Mouse (Mus musculus) Patski (cell line): ENCODE measurements around the gene Prkci. TPM values are rescaled to one million over a fixed set of nuclear protein-coding genes. Genes with fewer than 3 reads are reported as not detected.

Experiments used
- ATAC-seq: fragments of 100-300 bp; one replicate; pipeline ENCODE4 v1.8.0; 2021
- CTCF ChIA-PET: fragments of 350-600 bp; sonication (Branson Sonifier 250); formaldehyde crosslinking; loops from one replicate; lab custom pipeline; 2022; ENCODE audit warnings: inconsistent platforms; lab: Charles Lee
- POLR2A ChIA-PET: fragments of 350-600 bp; sonication (Branson Sonifier 250); formaldehyde crosslinking; loops from one replicate; lab custom pipeline; 2022; ENCODE audit warnings: antibody characterized with exemption, inconsistent platforms; lab: Charles Lee
- DNase-seq: peaks from one replicate; pipeline ENCODE4 v3.0.0-alpha.2; 2011; ENCODE audit warnings: low read depth, low spot score
- H3K27me3 ChIP-seq: fragments of 371-371 bp; one replicate; pipeline ENCODE4 v1.5.1; 2021
- CTCF ChIP-seq: fragments of 100-300 bp; IDR thresholded peaks from one replicate; pipeline ENCODE4 v1.5.1; 2021
- in situ Hi-C: fragments of 300-500 bp; cut with MboI; formaldehyde crosslinking; loops from 3 replicates; pipeline ENCODE4 v1.11.1; 2018; ENCODE audit warnings: low pct_unique_long_range_greater_than_20kb, mixed read lengths
- polyA plus RNA-seq: library from polyadenylated mRNA; unstranded; gene quantifications from one replicate; pipeline ENCODE4 v1.2.3, GENCODE M21; 2021

Gene Prkci
- polyA plus RNA-seq, 1 experiment from 2014 or later = 150 TPM

- ChIA-PET POLR2A (interaction anchor here (0.6 to 1.8 kb wide), 5 partner anchors 11 to 48 kb away, joined by 3 to 8 read pairs (median 5); no protein-coding TSS in a partner anchor), CTCF (interaction anchor here (1.2 kb wide), 1 partner anchor 37 kb away, joined by 4 read pairs; no protein-coding TSS in a partner anchor)
- ATAC-seq (peak; percentile 52), DNase-seq (peak; percentile 79)
- no peaks in the 10 kb centered on the region for H3K27me3 ChIP-seq
- TF ChIP-seq CTCF = no peak
- in situ Hi-C loops = loop anchor here (5.0 kb wide), 1 partner anchor 36 kb away; no protein-coding TSS in a partner anchor
These were observed 98.2 kb downstream of the Prkci start for GRCm38 (mm10) chr3:31093627-31094351.

GRCm38 (mm10) chr3:31094531-31095178 lies 99.1 kb downstream of the Prkci start, which contains the start of gene Skil:
Gene Skil (plus strand): TSS chr3:31095058.
- peak; percentile 85 for ATAC-seq
- no peaks in the 10 kb centered on the region for H3K27me3 ChIP-seq
- peak; percentile 81 for DNase-seq
- in situ Hi-C loops = loop anchor here (5.0 kb wide), 1 partner anchor 37 kb away; no protein-coding TSS in a partner anchor
- ChIA-PET POLR2A (interaction anchor here (0.6 to 1.8 kb wide), 4 partner anchors 12 to 39 kb away, joined by 3 to 8 read pairs (median 5); no protein-coding TSS in a partner anchor), CTCF (interaction anchor here (8.1 kb wide), 1 partner anchor 18 kb away, joined by 87 read pairs; no protein-coding TSS in a partner anchor)
- no peak for TF ChIP-seq CTCF

DNA sequence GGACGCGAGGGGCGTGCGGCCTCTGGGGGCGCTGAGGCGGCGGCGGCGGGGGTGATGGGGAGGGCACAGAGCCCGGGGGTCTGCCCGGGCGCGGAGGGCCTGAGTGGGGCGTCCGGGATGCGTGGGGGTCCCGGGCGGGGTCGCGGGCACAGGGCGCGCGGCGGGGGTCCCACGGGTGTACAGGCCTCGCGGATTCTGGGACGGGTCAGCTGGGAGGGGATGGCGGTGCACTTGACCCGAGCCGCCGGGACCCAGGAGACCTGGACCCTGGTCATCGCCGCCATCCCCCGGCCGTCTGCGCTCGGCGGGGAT lies 99.6 kb downstream of the Prkci start:
- ATAC-seq (no peak), DNase-seq (no peak)
- no peak for TF ChIP-seq CTCF
- in situ Hi-C loops = no loop called here
- H3K27me3 ChIP-seq = no peaks in the 10 kb centered on the region
- ChIA-PET CTCF (interaction anchor here (8.1 kb wide), 1 partner anchor 18 kb away, joined by 87 read pairs; no protein-coding TSS in a partner anchor), POLR2A (interaction anchor here (0.6 kb wide), 1 partner anchor 39 kb away, joined by 3 read pairs; no protein-coding TSS in a partner anchor)

DNA sequence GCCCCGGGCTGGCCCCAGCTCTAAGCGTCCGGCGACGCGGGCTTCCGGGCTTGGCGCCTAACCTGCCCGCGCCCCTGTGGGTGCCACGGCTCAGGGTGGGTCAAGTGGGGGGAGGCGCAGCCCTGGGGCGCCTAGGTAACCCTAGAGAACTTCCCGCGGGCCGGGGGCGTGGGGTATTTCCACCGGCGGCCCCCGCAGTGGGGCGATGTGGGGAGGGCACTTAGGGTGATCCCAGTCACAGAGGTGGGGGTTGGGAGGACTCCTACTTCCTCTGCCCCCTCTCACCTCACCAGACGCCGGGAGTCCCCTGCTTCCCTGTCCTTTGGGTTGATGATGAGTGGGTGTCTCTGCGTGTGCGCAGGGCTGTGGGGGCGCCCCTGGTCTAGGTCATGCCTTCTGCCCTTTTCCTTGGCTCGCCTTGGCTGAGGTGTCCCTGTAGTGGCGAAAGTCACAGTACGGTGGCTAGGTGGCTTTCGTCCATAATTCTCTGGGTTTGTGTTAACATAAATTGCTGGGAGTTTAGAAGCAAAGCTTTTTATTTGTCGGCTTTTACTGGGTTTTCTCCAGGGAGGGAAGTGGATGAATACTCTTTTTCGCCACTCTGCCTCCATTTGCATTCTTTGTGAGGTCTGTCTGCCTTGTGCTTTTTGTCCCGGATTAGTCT lies 100.1 kb downstream of the Prkci start:
- no peak for DNase-seq
- in situ Hi-C loops = no loop called here
- CTCF ChIA-PET = interaction anchor here (8.1 kb wide), 1 partner anchor 17 kb away, joined by 87 read pairs; no protein-coding TSS in a partner anchor
- no peak for TF ChIP-seq CTCF
- peak; percentile 32 for ATAC-seq
- no peaks in the 10 kb centered on the region for H3K27me3 ChIP-seq
- POLR2A ChIA-PET = interaction anchor here (0.6 to 1.5 kb wide), 3 partner anchors 12 to 40 kb away, joined by 3 to 5 read pairs (median 3); no protein-coding TSS in a partner anchor

- ChIA-PET CTCF (interaction anchor here (0.8 to 8.1 kb wide), 4 partner anchors 8 to 36 kb away, joined by 3 to 87 read pairs (median 3); no protein-coding TSS in a partner anchor), POLR2A (interaction anchor here (1.0 to 1.5 kb wide), 2 partner anchors 11 to 36 kb away, joined by 3 to 5 read pairs; no protein-coding TSS in a partner anchor)
- ATAC-seq = no peak
- no peaks in the 10 kb centered on the region for H3K27me3 ChIP-seq
- in situ Hi-C loops = no loop called here
- no peak for TF ChIP-seq CTCF
- no peak for DNase-seq
These were observed 100.9 kb downstream of the Prkci start for GRCm38 (mm10) chr3:31096155-31097101.

- ATAC-seq = no peak
- TF ChIP-seq CTCF = no peak
- H3K27me3 ChIP-seq = no peaks in the 10 kb centered on the region
- CTCF ChIA-PET = interaction anchor here (0.8 to 8.1 kb wide), 5 partner anchors 8 to 37 kb away, joined by 3 to 87 read pairs (median 3); no protein-coding TSS in a partner anchor
- POLR2A ChIA-PET = no interaction called here
- in situ Hi-C loops = no loop called here
- no peak for DNase-seq
These were observed 101.7 kb downstream of the Prkci start for GRCm38 (mm10) chr3:31097102-31097720.

- CTCF ChIA-PET = interaction anchor here (0.7 to 8.1 kb wide), 5 partner anchors 15 to 38 kb away, joined by 3 to 87 read pairs (median 3); no protein-coding TSS in a partner anchor
- no peaks in the 10 kb centered on the region for H3K27me3 ChIP-seq
- ATAC-seq (no peak), DNase-seq (no peak)
- POLR2A ChIA-PET = interaction anchor here (1.5 kb wide), 1 partner anchor 23 kb away, joined by 5 read pairs; no protein-coding TSS in a partner anchor
- in situ Hi-C loops = no loop called here
- TF ChIP-seq CTCF = no peak
These were observed 102.4 kb downstream of the Prkci start for GRCm38 (mm10) chr3:31097976-31098375.

- ChIA-PET POLR2A (interaction anchor here (0.6 to 1.5 kb wide), 2 partner anchors 23 to 1315 kb away, joined by 5 to 7 read pairs; no protein-coding TSS in a partner anchor), CTCF (interaction anchor here (0.7 to 8.1 kb wide), 5 partner anchors 15 to 40 kb away, joined by 3 to 87 read pairs (median 3); no protein-coding TSS in a partner anchor)
- ATAC-seq (no peak), DNase-seq (no peak)
- H3K27me3 ChIP-seq = no peaks in the 10 kb centered on the region
- TF ChIP-seq CTCF = no peak
- in situ Hi-C loops = no loop called here
These were observed 103.0 kb downstream of the Prkci start for GRCm38 (mm10) chr3:31098556-31098955.
